Mouse (Mus musculus) embryonic fibroblast, embryonic 13.5 days (primary cell): ENCODE results near the gene Stx5a.

ENCODE experiments used
- CTCF ChIP-seq: IDR thresholded peaks from 2 replicates; pipeline ENCODE4 v1.5.1; 2011; ENCODE audit warnings: mild to moderate bottlenecking, control low read depth, low read length, moderate library complexity, borderline replicate concordance; ENCODE audit not compliant: insufficient read depth
- POLR2A ChIP-seq: IDR thresholded peaks from 2 replicates; pipeline ENCODE4 v1.6.1; 2011; ENCODE audit warnings: low read depth, mild to moderate bottlenecking, control low read depth, low read length, moderate library complexity

DNA sequence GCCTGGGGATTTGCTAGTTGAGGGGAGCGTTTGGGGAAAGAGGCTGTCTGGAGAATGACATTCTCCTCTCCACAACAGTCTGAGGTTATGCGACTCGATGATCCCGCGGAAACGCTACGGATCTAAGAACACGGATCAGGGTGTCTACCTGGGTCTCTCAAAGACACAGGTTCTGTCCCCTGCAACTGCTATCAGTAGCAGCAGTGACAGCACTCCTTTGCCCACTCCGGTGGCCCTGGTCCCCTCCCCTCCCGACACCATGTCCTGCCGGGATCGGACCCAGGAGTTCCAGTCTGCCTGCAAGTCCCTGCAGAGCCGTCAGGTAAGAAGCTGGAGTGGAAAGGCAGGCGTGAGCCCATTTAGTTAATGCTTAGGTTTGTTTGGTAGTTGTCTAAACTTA lies 963 bp downstream of the Stx5a start:
- TF ChIP-seq CTCF = no peak
- no peak for TF ChIP-seq POLR2A
